Mouse (Mus musculus) liver, postnatal 0 days (tissue): ENCODE data around the gene Grid2. TPM values are rescaled to one million over a fixed set of nuclear protein-coding genes. Genes with fewer than 3 reads are reported as not detected.

ENCODE experiments used
- ATAC-seq: fragments of 200-750 bp; cut with Nextera tagmentation; 2 replicates; pipeline ENCODE4 v1.8.0; 2017; ENCODE audit warnings: mild to moderate bottlenecking, moderate library complexity
- DNase-seq: peaks from one replicate; pipeline ENCODE4 v3.0.0-alpha.2; 2016
- H3K27ac ChIP-seq: fragments of 300-500 bp; sonication (generic); 2 replicates; pipeline ENCODE4 v1.5.1; 2014; ENCODE audit warnings: antibody characterized with exemption, moderate library complexity, mild to moderate bottlenecking, low read depth
- H3K27me3 ChIP-seq: fragments of 300-500 bp; sonication (generic); 2 replicates; pipeline ENCODE4 v1.6.1; 2014; ENCODE audit warnings: low read length, control low read depth, mixed read lengths; ENCODE audit not compliant: insufficient read depth
- H3K36me3 ChIP-seq: fragments of 300-500 bp; sonication (generic); replicated peaks from 2 replicates; pipeline ENCODE4 v1.6.1; 2014; ENCODE audit warnings: mild to moderate bottlenecking, control low read depth, low read length, moderate library complexity, mixed read lengths; ENCODE audit not compliant: insufficient read depth
- H3K4me1 ChIP-seq: fragments of 300-500 bp; sonication (generic); 2 replicates; pipeline ENCODE4 v1.6.1; 2014; ENCODE audit warnings: antibody characterized with exemption, mild to moderate bottlenecking, control low read depth; ENCODE audit not compliant: insufficient read depth
- H3K4me2 ChIP-seq: fragments of 300-500 bp; sonication (generic); 2 replicates; pipeline ENCODE4 v1.6.1; 2014; ENCODE audit warnings: low read depth, mild to moderate bottlenecking, low read length, moderate library complexity, mixed read lengths
- H3K4me3 ChIP-seq: fragments of 300-500 bp; sonication (generic); 2 replicates; pipeline ENCODE4 v1.5.1; 2014; ENCODE audit warnings: low read depth, low read length
- H3K9ac ChIP-seq: fragments of 300-500 bp; sonication (generic); replicated peaks from 2 replicates; pipeline ENCODE4 v1.6.1; 2014; ENCODE audit warnings: mild to moderate bottlenecking, moderate library complexity
- H3K9me3 ChIP-seq: fragments of 300-500 bp; sonication (generic); 2 replicates; pipeline ENCODE4 v1.6.1; 2016; ENCODE audit warnings: mild to moderate bottlenecking, control low read depth, low read length, mixed read lengths
- CTCF ChIP-seq: sonication (generic); IDR thresholded peaks from 2 replicates; pipeline ENCODE4 v1.5.1; 2016; ENCODE audit warnings: antibody characterized with exemption, low read depth
- EP300 ChIP-seq: IDR thresholded peaks from 2 replicates; pipeline ENCODE4 v1.6.1; 2016; ENCODE audit warnings: antibody characterized with exemption, low read depth, mild to moderate bottlenecking
- WGBS: fragments of 180-500 bp; shearing (Covaris S2); extraction: QIAGEN DNeasy Blood & Tissue Kit; methylation state at CpG from one replicate; pipeline ENCODE4 v1.1.7; 2014; ENCODE audit not compliant: insufficient replicate concordance; 5-methylcytosine and 5-hydroxymethylcytosine counted together
- polyA plus RNA-seq: library from polyadenylated mRNA; unstranded; fragments of >200 nt; fragmentation: Nextera tagmentation; extraction: Ambion mirVana; gene quantifications from 2 replicates; pipeline ENCODE4 v1.2.1, GENCODE M21; 2015

Grid2 gene
- polyA plus RNA-seq, 1 experiment from 2014 or later, result not detected

- Histone ChIP-seq H3K9ac (no peak overlapping the region), H3K27ac (no peak overlapping the region), H3K4me1 (no peaks in the 10 kb centered on the region), H3K36me3 (no peaks in the 10 kb centered on the region), H3K4me2 (no peak overlapping the region), H3K4me3 (no peak overlapping the region), H3K9me3 (no peaks in the 10 kb centered on the region), H3K27me3 (no peaks in the 10 kb centered on the region)
- TF ChIP-seq EP300, result no peak
- TF ChIP-seq CTCF, result no peak
- DNase-seq, result no peak
- ATAC-seq, result no peak
- 84% methylated on average over 4 of the region's 4 CpGs for WGBS
These were observed 335.0 kb downstream of the Grid2 start for GRCm38 (mm10) chr6:63590681-63591080.

- ATAC-seq (no peak), DNase-seq (no peak)
- Histone ChIP-seq H3K4me3 (no peak overlapping the region), H3K36me3 (no peaks in the 10 kb centered on the region), H3K27ac (no peak overlapping the region), H3K9ac (no peak overlapping the region), H3K4me1 (no peaks in the 10 kb centered on the region), H3K9me3 (no peaks in the 10 kb centered on the region), H3K27me3 (no peaks in the 10 kb centered on the region), H3K4me2 (no peak overlapping the region)
- 58% methylated on average over 2 of the region's 2 CpGs for WGBS
- no peak for TF ChIP-seq EP300
- TF ChIP-seq CTCF, result no peak
These were observed 353.9 kb downstream of the Grid2 start for GRCm38 (mm10) chr6:63609570-63609969.

- 75% methylated on average over 3 of the region's 3 CpGs for WGBS
- no peak overlapping the region for H3K4me3 ChIP-seq
- DNase-seq (no peak), ATAC-seq (no peak)
- no peaks in the 10 kb centered on the region for H3K27me3 ChIP-seq
- H3K4me2 ChIP-seq, result no peak overlapping the region
- no peaks in the 10 kb centered on the region for H3K9me3 ChIP-seq
- H3K9ac ChIP-seq, result no peak overlapping the region
- no peaks in the 10 kb centered on the region for H3K4me1 ChIP-seq
- TF ChIP-seq CTCF (no peak), EP300 (no peak)
- no peaks in the 10 kb centered on the region for H3K36me3 ChIP-seq
- H3K27ac ChIP-seq, result no peak overlapping the region
These were observed 380.3 kb downstream of the Grid2 start for GRCm38 (mm10) chr6:63635970-63636369.

GRCm38 (mm10) chr6:63659423-63659822 is 403.7 kb downstream of the Grid2 start:
- 59% methylated on average over 3 of the region's 3 CpGs for WGBS
- no peak overlapping the region for H3K9ac ChIP-seq
- ATAC-seq (no peak), DNase-seq (no peak)
- no peak overlapping the region for H3K27ac ChIP-seq
- H3K4me2 ChIP-seq, result no peak overlapping the region
- no peak overlapping the region for H3K4me3 ChIP-seq
- H3K36me3 ChIP-seq, result no peaks in the 10 kb centered on the region
- H3K4me1 ChIP-seq, result no peaks in the 10 kb centered on the region
- H3K27me3 ChIP-seq, result no peaks in the 10 kb centered on the region
- no peak for TF ChIP-seq EP300
- TF ChIP-seq CTCF, result no peak
- no peaks in the 10 kb centered on the region for H3K9me3 ChIP-seq

- DNase-seq, result no peak
- ATAC-seq, result no peak
- 39% methylated on average over 3 of the region's 3 CpGs for WGBS
- no peaks in the 10 kb centered on the region for H3K36me3 ChIP-seq
- no peak overlapping the region for H3K27ac ChIP-seq
- no peak overlapping the region for H3K9ac ChIP-seq
- no peaks in the 10 kb centered on the region for H3K27me3 ChIP-seq
- TF ChIP-seq CTCF (no peak), EP300 (no peak)
- no peaks in the 10 kb centered on the region for H3K4me1 ChIP-seq
- no peaks in the 10 kb centered on the region for H3K9me3 ChIP-seq
- H3K4me3 ChIP-seq, result no peak overlapping the region
- no peak overlapping the region for H3K4me2 ChIP-seq
These were observed 430.0 kb downstream of the Grid2 start for GRCm38 (mm10) chr6:63685689-63686088.

- Histone ChIP-seq H3K9ac (no peak overlapping the region), H3K4me1 (no peaks in the 10 kb centered on the region), H3K36me3 (no peaks in the 10 kb centered on the region), H3K9me3 (no peaks in the 10 kb centered on the region), H3K27ac (no peak overlapping the region), H3K4me2 (no peak overlapping the region), H3K4me3 (no peak overlapping the region), H3K27me3 (no peaks in the 10 kb centered on the region)
- DNase-seq (no peak), ATAC-seq (no peak)
- TF ChIP-seq CTCF, result no peak
- no peak for TF ChIP-seq EP300
- WGBS, result 74% methylated on average over 1 of the region's 1 CpGs
These were observed 446.0 kb downstream of the Grid2 start for GRCm38 (mm10) chr6:63701684-63702083.

- no peak overlapping the region for H3K27ac ChIP-seq
- no peak for ATAC-seq
- H3K9ac ChIP-seq, result no peak overlapping the region
- no peak overlapping the region for H3K4me2 ChIP-seq
- H3K27me3 ChIP-seq, result no peaks in the 10 kb centered on the region
- TF ChIP-seq EP300 (no peak), CTCF (no peak)
- no peak overlapping the region for H3K4me3 ChIP-seq
- H3K9me3 ChIP-seq, result no peaks in the 10 kb centered on the region
- H3K36me3 ChIP-seq, result no peaks in the 10 kb centered on the region
- DNase-seq, result no peak
- 61% methylated on average over 2 of the region's 2 CpGs for WGBS
- H3K4me1 ChIP-seq, result no peaks in the 10 kb centered on the region
These were observed 478.1 kb downstream of the Grid2 start for GRCm38 (mm10) chr6:63733740-63734139.
